ENCODE assay signal across 8 mouse cellular contexts in the genomic region with DNA sequence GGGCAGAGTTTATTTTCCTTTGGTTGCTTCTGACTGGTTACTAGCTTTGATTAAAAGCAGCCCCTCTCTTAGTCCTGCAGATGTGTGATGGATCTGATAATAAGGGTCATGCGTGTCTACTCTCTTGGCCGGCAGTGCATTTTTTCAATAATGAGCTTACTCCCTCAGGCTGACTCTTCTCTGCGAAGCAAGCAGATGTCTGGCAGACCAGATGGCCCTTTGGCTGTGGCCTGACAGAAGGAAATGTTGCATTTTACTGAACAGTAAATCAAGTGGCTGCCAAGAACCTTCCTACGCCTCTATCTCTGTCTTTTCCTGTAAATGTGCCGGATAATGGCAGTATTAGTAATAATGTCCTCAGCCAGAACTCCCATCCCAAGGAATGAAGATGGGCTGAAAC. TPM values are rescaled to one million over a fixed set of nuclear protein-coding genes. Genes with fewer than 3 reads are reported as not detected.
DNase-seq lines count a peak whose midpoint lies in the region; ATAC-seq lines count a peak whose summit lies in the region.

No protein-coding gene starts in this region.

- no peak for ATAC-seq in liver, embryonic 11.5 days (replicated peaks; ENCODE audit: low FRiP score)
- ATAC-seq in heart, embryonic 12.5 days (ENCODE audit: insufficient number of reproducible peaks, low FRiP score), result peak; percentile 41; the same call in 1 of the 2 replicates
- peak; percentile 58; the same call in 1 of the 2 replicates for ATAC-seq in kidney, embryonic 16.5 days (ENCODE audit: low FRiP score, low TSS enrichment)
- peak; percentile 62 for ATAC-seq in midbrain, embryonic 11.5 days (ENCODE audit: low FRiP score)

- no peaks in the 10 kb centered on the region for H3K9me3 ChIP-seq in liver, embryonic 11.5 days (ENCODE audit: control insufficient read depth, low read length)
- no peaks in the 10 kb centered on the region for H3K9me3 ChIP-seq in heart, embryonic 12.5 days (replicated peaks)
- no peaks in the 10 kb centered on the region for H3K9me3 ChIP-seq in kidney, embryonic 16.5 days (ENCODE audit: low read length)
- no peaks in the 10 kb centered on the region for H3K9me3 ChIP-seq in midbrain, embryonic 11.5 days (ENCODE audit: control insufficient read depth, low read length)

- no peak overlapping the region for H3K27ac ChIP-seq in liver, embryonic 11.5 days (ENCODE audit: low read depth, low read length)
- peak overlapping the region; percentile 52 for H3K27ac ChIP-seq in heart, embryonic 12.5 days (ENCODE audit: poor library complexity, severe bottlenecking)
- H3K27ac ChIP-seq in kidney, embryonic 16.5 days (ENCODE audit: low read length), result no peak overlapping the region
- peak overlapping the region; percentile 25 for H3K27ac ChIP-seq in midbrain, embryonic 11.5 days (ENCODE audit: low read depth, low read length)

- peaks cover 11% of the 10 kb centered on the region for H3K4me1 ChIP-seq in liver, embryonic 11.5 days (replicated peaks; ENCODE audit: control insufficient read depth, insufficient read depth, low read length)
- H3K4me1 ChIP-seq in heart, embryonic 12.5 days (replicated peaks), result peaks cover 57% of the 10 kb centered on the region
- H3K4me1 ChIP-seq in kidney, embryonic 16.5 days (ENCODE audit: insufficient read depth, low read length), result peaks cover 10% of the 10 kb centered on the region
- H3K4me1 ChIP-seq in midbrain, embryonic 11.5 days (ENCODE audit: control insufficient read depth, insufficient read depth, low read length), result no peaks in the 10 kb centered on the region

- WGBS in liver, embryonic 11.5 days, result 50% methylated on average over 5 of the region's 5 CpGs
- 34% methylated on average over 5 of the region's 5 CpGs for WGBS in heart, embryonic 12.5 days
- WGBS in kidney, embryonic 16.5 days, result 18% methylated on average over 5 of the region's 5 CpGs
- WGBS in midbrain, embryonic 11.5 days, result 79% methylated on average over 5 of the region's 5 CpGs

- no peak overlapping the region for H3K4me3 ChIP-seq in liver, embryonic 11.5 days (ENCODE audit: low read depth, low read length)
- H3K4me3 ChIP-seq in heart, embryonic 12.5 days, result no peak overlapping the region
- no peak overlapping the region for H3K4me3 ChIP-seq in kidney, embryonic 16.5 days (ENCODE audit: low read length)
- H3K4me3 ChIP-seq in midbrain, embryonic 11.5 days (ENCODE audit: low read depth, low read length), result no peak overlapping the region

- no peaks in the 10 kb centered on the region for H3K36me3 ChIP-seq in liver, embryonic 11.5 days (ENCODE audit: control insufficient read depth, insufficient read depth, low read length)
- H3K36me3 ChIP-seq in heart, embryonic 12.5 days, result no peaks in the 10 kb centered on the region
- H3K36me3 ChIP-seq in kidney, embryonic 16.5 days (ENCODE audit: insufficient read depth, low read length), result no peaks in the 10 kb centered on the region
- no peaks in the 10 kb centered on the region for H3K36me3 ChIP-seq in midbrain, embryonic 11.5 days (ENCODE audit: control insufficient read depth, insufficient read depth, low read length)

- H3K4me2 ChIP-seq in liver, embryonic 11.5 days, result no peak overlapping the region
- H3K4me2 ChIP-seq in heart, embryonic 12.5 days, result no peak overlapping the region
- no peak overlapping the region for H3K4me2 ChIP-seq in kidney, embryonic 16.5 days (replicated peaks; ENCODE audit: low read depth, low read length)
- H3K4me2 ChIP-seq in midbrain, embryonic 11.5 days, result no peak overlapping the region

- peak; percentile 12 for DNase-seq in liver
- no peak for DNase-seq in liver, embryonic 11.5 days (ENCODE audit: low spot score)
- DNase-seq in cerebellum, adult 9-11 months, result peak; percentile 74
- no peak for DNase-seq in midbrain, embryonic 11.5 days (ENCODE audit: low spot score, missing footprints)
- DNase-seq in spleen, adult 12 weeks (ENCODE audit: low spot score), result no peak
- DNase-seq in frontal cortex, postnatal 14 days (ENCODE audit: low spot score in 2 of 2), result no peak

- H3K9ac ChIP-seq in liver, embryonic 11.5 days (ENCODE audit: low read depth, low read length), result no peak overlapping the region
- no peak overlapping the region for H3K9ac ChIP-seq in heart, embryonic 12.5 days
- H3K9ac ChIP-seq in kidney, embryonic 16.5 days (replicated peaks; ENCODE audit: low read length), result no peak overlapping the region
- H3K9ac ChIP-seq in midbrain, embryonic 11.5 days (ENCODE audit: low read length), result no peak overlapping the region

- no peaks in the 10 kb centered on the region for H3K27me3 ChIP-seq in liver, embryonic 11.5 days (replicated peaks; ENCODE audit: control insufficient read depth, insufficient read depth, low read length)
- no peaks in the 10 kb centered on the region for H3K27me3 ChIP-seq in heart, embryonic 12.5 days (replicated peaks)
- H3K27me3 ChIP-seq in kidney, embryonic 16.5 days (ENCODE audit: insufficient read depth, low read length), result no peaks in the 10 kb centered on the region
- no peaks in the 10 kb centered on the region for H3K27me3 ChIP-seq in midbrain, embryonic 11.5 days (ENCODE audit: control insufficient read depth, insufficient read depth, low read length)

RNA-seq across cellular contexts. Expression of a gene that starts 8.0 kb away (rescaled TPM):
- polyA plus RNA-seq in liver, embryonic 11.5 days (2014; fragmentation: Nextera tagmentation; extraction: Ambion mirVana), result 5.7 and 7.0 TPM in 2 replicates
- 17.7 and 18.0 TPM in 2 replicates for polyA plus RNA-seq in heart, embryonic 12.5 days (2016; fragmentation: Nextera tagmentation; extraction: Ambion mirVana)
- 8.4 and 9.5 TPM in 2 replicates for polyA plus RNA-seq in kidney, embryonic 16.5 days (2015; fragmentation: Nextera tagmentation; extraction: Ambion mirVana)
- polyA plus RNA-seq in midbrain, embryonic 11.5 days (2014; fragmentation: Nextera tagmentation; extraction: Ambion mirVana), result 11.0 and 11.2 TPM in 2 replicates

RNA-seq across cellular contexts. Expression of a gene that starts 56.2 kb away (rescaled TPM):
- polyA plus RNA-seq in liver, embryonic 11.5 days (2014; fragmentation: Nextera tagmentation; extraction: Ambion mirVana), result 0.38 and 0.52 TPM in 2 replicates
- polyA plus RNA-seq in heart, embryonic 12.5 days (2016; fragmentation: Nextera tagmentation; extraction: Ambion mirVana), result not detected in 2 replicates
- 0.22 and 0.45 TPM in 2 replicates for polyA plus RNA-seq in kidney, embryonic 16.5 days (2015; fragmentation: Nextera tagmentation; extraction: Ambion mirVana)
- polyA plus RNA-seq in midbrain, embryonic 11.5 days (2014; fragmentation: Nextera tagmentation; extraction: Ambion mirVana), result not detected in 2 replicates

Comparison
In these comparisons a context has a peak if more than half of its experiments do, and no peak if none do; other contexts are left out.
1. DNase-seq: peak in liver (single experiment) and cerebellum, adult 9-11 months (single experiment); none in liver, embryonic 11.5 days (single experiment), midbrain, embryonic 11.5 days (single experiment), spleen, adult 12 weeks (single experiment) and frontal cortex, postnatal 14 days (0 of 2).
2. H3K27ac ChIP-seq: peak in heart, embryonic 12.5 days (single experiment) and midbrain, embryonic 11.5 days (single experiment); none in liver, embryonic 11.5 days (single experiment) and kidney, embryonic 16.5 days (single experiment).